Mouse (Mus musculus) forebrain, embryonic 11.5 days (tissue): ENCODE measurements at regions not wholly inside any gene's neighbourhood (a gene's known extent, or its start where the extent isn't known, plus 50 kb on each side); places are given as distances from the start of the nearest gene placed in this dataset.

Source experiments
- ATAC-seq: fragments of 200-750 bp; cut with Nextera tagmentation; replicated peaks from 2 replicates; pipeline ENCODE4 v1.8.0; 2017; ENCODE audit warnings: moderate TSS enrichment; ENCODE audit not compliant: low FRiP score
- DNase-seq: peaks from one replicate; pipeline ENCODE4 v3.0.0-alpha.2; 2017; ENCODE audit warnings: low spot score
- H3K27ac ChIP-seq: fragments of 300-500 bp; sonication (generic); 2 replicates; pipeline ENCODE4 v1.5.1; 2014; ENCODE audit warnings: low read depth, low read length
- H3K27me3 ChIP-seq: fragments of 300-500 bp; sonication (generic); 2 replicates; pipeline ENCODE4 v1.6.1; 2014; ENCODE audit warnings: mild to moderate bottlenecking, low read length, mixed read lengths; ENCODE audit not compliant: control insufficient read depth, insufficient read depth
- H3K36me3 ChIP-seq: fragments of 300-500 bp; sonication (generic); 2 replicates; pipeline ENCODE4 v1.6.1; 2014; ENCODE audit warnings: mild to moderate bottlenecking, low read length, moderate library complexity, mixed read lengths; ENCODE audit not compliant: control insufficient read depth, insufficient read depth
- H3K4me1 ChIP-seq: fragments of 300-500 bp; sonication (generic); replicated peaks from 2 replicates; pipeline ENCODE4 v1.6.1; 2014; ENCODE audit warnings: low read length, mixed read lengths; ENCODE audit not compliant: control insufficient read depth, insufficient read depth
- H3K4me2 ChIP-seq: fragments of 300-500 bp; sonication (generic); 2 replicates; pipeline ENCODE4 v1.6.1; 2014; ENCODE audit warnings: low read depth, mild to moderate bottlenecking, low read length, moderate library complexity, mixed read lengths; ENCODE audit not compliant: severe bottlenecking
- H3K4me3 ChIP-seq: fragments of 300-500 bp; sonication (generic); 2 replicates; pipeline ENCODE4 v1.5.1; 2014; ENCODE audit warnings: low read depth, low read length
- H3K9ac ChIP-seq: fragments of 300-500 bp; sonication (generic); 2 replicates; pipeline ENCODE4 v1.6.1; 2014; ENCODE audit warnings: low read length
- H3K9me3 ChIP-seq: fragments of 300-500 bp; sonication (generic); 2 replicates; pipeline ENCODE4 v1.6.1; 2016; ENCODE audit warnings: low read length, mixed read lengths; ENCODE audit not compliant: control insufficient read depth
- WGBS: fragments of 180-500 bp; shearing (Covaris S2); extraction: QIAGEN DNeasy Blood & Tissue Kit; methylation state at CpG from one replicate; pipeline ENCODE4 v1.1.7; 2014; 5-methylcytosine and 5-hydroxymethylcytosine counted together

DNA sequence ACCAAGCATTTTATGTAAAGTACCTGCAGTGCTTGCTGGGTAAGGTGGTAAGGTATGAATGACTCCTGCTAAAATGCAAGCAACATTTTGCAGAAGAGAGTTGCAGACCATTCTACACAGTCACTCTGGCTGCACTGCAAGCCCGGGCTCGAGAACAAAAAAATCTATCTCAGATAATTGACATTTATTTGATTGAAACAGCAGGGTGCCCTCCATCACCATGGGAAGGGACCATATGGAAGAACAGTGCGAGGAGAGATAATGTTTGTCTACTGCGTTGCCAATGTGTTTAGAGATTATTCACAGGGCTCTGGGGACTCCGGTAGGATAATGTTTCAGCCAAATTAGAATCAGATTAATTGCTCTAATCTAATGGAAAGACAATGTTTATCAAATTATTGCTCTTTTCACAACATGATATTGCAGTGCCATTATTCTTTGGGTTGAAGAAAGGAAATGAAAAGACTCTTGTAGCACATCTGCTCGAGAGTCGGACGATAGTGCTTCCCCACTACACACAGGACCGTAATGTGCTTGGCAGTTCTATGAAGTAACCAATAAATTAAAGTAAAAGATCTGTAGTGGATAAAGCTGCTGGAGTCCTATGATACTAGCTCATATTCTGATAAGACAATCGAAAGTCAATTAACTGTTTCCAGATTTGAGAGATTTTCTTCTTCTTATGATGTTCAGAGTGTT, 85.3 kb upstream of the Map3k7 start:
- WGBS: 42% methylated on average over 10 of the region's 10 CpGs
- peak; percentile 9; the same call in 1 of the 2 replicates for ATAC-seq
- no peaks in the 10 kb centered on the region for H3K27me3 ChIP-seq
- H3K36me3 ChIP-seq: no peaks in the 10 kb centered on the region
- peaks cover 8% of the 10 kb centered on the region for H3K4me1 ChIP-seq
- H3K9ac ChIP-seq: no peak overlapping the region
- H3K27ac ChIP-seq: no peak overlapping the region
- no peak overlapping the region for H3K4me3 ChIP-seq
- no peaks in the 10 kb centered on the region for H3K9me3 ChIP-seq
- DNase-seq: no peak
- no peak overlapping the region for H3K4me2 ChIP-seq

DNA sequence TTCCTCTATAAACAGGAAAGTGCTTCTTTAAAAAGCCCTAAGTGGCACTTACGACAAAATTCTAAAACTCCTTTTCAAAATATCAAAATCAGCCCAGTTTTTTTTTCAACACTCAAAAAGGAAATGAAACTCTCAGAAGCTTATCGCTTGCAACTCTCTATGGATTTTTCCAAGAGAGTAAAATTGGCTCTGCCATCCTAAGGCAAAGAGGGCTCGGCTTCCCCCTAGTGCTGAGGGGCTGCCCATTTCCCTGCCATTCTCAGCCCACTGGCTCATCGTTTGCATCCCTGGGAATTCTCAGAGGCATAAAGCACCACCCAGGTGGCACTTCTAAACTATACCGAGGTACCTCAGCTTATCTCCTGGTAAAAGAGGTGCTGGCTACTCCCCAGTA, 84.7 kb upstream of the Map3k7 start:
- ATAC-seq (no peak), DNase-seq (no peak)
- WGBS: 49% methylated on average over 5 of the region's 5 CpGs
- H3K4me3 ChIP-seq: no peak overlapping the region
- no peak overlapping the region for H3K9ac ChIP-seq
- H3K4me1 ChIP-seq: peaks cover 8% of the 10 kb centered on the region
- H3K27ac ChIP-seq: no peak overlapping the region; the same call in 1 of the 2 replicates
- H3K9me3 ChIP-seq: no peaks in the 10 kb centered on the region
- H3K36me3 ChIP-seq: no peaks in the 10 kb centered on the region
- H3K4me2 ChIP-seq: no peak overlapping the region
- H3K27me3 ChIP-seq: no peaks in the 10 kb centered on the region

DNA sequence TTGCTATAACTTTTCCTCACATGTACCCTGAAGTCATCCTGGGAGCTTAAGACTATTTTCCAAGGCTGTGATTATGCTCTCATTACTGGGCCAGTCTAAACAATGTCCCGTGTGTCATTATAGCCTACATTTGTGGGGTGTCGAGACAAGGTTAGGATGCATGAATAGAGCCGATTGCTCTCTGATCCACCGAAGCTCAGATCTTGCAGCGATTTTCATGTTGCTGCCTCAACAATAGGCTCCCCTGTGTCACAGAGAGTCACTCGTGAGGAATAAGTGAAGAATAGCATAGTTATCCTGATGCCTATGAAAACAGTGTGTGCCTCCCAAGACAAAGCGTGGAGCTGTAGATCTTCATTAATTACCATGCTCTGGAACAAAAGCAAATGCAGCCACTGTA, 83.7 kb upstream of the Map3k7 start:
- Histone ChIP-seq H3K9ac (no peak overlapping the region), H3K9me3 (no peaks in the 10 kb centered on the region), H3K27ac (no peak overlapping the region), H3K4me2 (0 out of 2 replicates have a peak overlapping the region, but pooled peaks have one; percentile 15), H3K27me3 (no peaks in the 10 kb centered on the region), H3K4me3 (no peak overlapping the region), H3K4me1 (peaks cover 8% of the 10 kb centered on the region), H3K36me3 (no peaks in the 10 kb centered on the region)
- ATAC-seq: peak; percentile 75
- DNase-seq: no peak
- 21% methylated on average over 7 of the region's 7 CpGs for WGBS

DNA sequence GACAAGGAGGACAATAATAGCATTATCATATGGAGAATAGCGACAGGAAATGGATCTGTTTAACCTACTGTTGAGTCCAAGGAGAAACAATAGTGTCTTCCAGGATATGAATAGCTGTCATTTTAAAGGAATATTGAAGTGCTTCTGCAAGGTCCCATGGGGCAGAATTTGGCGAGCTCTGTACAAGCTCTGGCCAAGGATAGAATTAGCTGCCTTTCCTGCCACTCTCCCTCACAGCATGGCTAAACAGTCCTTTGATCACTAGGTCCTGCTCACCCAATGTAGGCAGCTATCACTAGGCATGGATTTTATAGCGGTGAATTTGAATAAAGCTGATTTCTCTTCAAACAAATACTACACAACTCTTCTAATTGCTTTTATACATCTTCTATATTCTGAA, 74.2 kb upstream of the Map3k7 start:
- Histone ChIP-seq H3K27ac (no peak overlapping the region), H3K9me3 (no peaks in the 10 kb centered on the region), H3K4me1 (no peaks in the 10 kb centered on the region), H3K9ac (no peak overlapping the region), H3K27me3 (no peaks in the 10 kb centered on the region), H3K4me2 (no peak overlapping the region), H3K36me3 (no peaks in the 10 kb centered on the region), H3K4me3 (no peak overlapping the region)
- ATAC-seq: no peak
- WGBS: 75% methylated on average over 3 of the region's 3 CpGs
- DNase-seq: no peak

DNA sequence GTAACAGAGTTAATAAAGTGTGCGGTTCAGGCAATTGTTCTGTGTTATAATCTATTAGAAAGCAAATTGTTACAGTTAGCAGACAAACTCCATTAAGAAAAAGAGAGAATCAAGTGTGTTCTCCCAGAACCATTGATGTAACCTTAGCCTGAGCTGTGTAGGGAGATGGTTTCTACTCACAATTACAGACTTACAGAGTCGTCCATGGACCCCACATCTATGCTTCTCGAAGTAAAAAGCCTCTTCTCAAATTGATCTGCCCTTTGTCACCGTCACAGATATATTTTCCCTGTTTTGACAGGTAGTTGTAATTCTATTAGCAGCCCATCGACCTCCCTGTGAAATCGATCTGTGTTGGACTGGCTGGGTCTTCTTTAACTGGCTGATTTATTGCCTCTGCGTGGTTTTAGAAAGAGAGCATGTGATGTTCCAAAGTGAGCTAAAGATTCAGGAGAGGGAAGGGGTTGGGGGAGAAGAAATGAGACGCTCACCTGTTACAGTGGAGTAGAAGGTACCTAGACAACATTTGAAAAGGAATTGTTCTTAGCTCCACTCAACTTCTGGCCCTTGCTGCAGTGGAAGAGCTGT, 54.7 kb upstream of the Map3k7 start:
- ATAC-seq (no peak), DNase-seq (no peak)
- Histone ChIP-seq H3K36me3 (no peaks in the 10 kb centered on the region), H3K4me2 (no peak overlapping the region), H3K27me3 (no peaks in the 10 kb centered on the region), H3K9ac (no peak overlapping the region), H3K27ac (no peak overlapping the region), H3K4me1 (no peaks in the 10 kb centered on the region), H3K9me3 (no peaks in the 10 kb centered on the region), H3K4me3 (no peak overlapping the region)
- WGBS: 85% methylated on average over 8 of the region's 8 CpGs
